In the genomic region with DNA sequence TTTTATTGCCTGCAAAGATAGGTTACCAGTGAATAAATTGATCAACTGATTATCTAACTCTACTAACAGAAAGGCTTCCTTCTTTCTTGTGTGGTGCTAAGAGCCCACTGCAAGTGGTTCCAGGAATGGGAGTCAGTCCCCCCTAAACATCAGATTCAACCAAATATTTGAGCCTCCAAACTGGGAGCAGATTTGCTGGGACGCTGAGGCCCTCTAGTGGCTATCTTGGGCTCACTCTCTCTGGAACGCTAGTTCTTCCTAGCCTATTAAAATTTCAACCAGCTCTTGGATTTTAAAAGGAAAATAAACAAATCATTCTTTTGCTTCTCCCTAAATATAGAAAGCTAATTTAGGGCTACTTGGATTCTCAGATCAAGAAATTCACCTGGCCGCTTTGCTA, we compare ENCODE assay signal across 8 mouse cellular contexts.
DNase-seq lines count a peak whose midpoint lies in the region; ATAC-seq and TF ChIP-seq lines count a peak whose summit lies in the region.
"Had no signal": no experiment of that assay in that cellular context is flagged by ENCODE, and none has a peak within 500 bp of the region (broad histone marks: within the 10 kb centered on the region; RNA-seq: fewer than 3 reads in every experiment).

No protein-coding gene starts in this region.

- no peak overlapping the region for H3K27ac ChIP-seq in midbrain, embryonic 11.5 days (ENCODE audit: low read depth, low read length)
- no peak overlapping the region for H3K27ac ChIP-seq in midbrain, embryonic 13.5 days
- no peak overlapping the region for H3K27ac ChIP-seq in hindbrain, embryonic 16.5 days (ENCODE audit: low read depth, low read length)
- no peak overlapping the region for H3K27ac ChIP-seq in stomach, postnatal 0 days (replicated peaks)

- WGBS in midbrain, embryonic 11.5 days = 24% methylated on average over 3 of the region's 3 CpGs
- WGBS in midbrain, embryonic 13.5 days = 22% methylated on average over 3 of the region's 3 CpGs
- 26% methylated on average over 3 of the region's 3 CpGs for WGBS in hindbrain, embryonic 16.5 days
- WGBS in stomach, postnatal 0 days = 27% methylated on average over 3 of the region's 3 CpGs

- H3K4me2 ChIP-seq in midbrain, embryonic 11.5 days = no peak overlapping the region
- H3K4me2 ChIP-seq in midbrain, embryonic 13.5 days (replicated peaks) = no peak overlapping the region
- no peak overlapping the region for H3K4me2 ChIP-seq in hindbrain, embryonic 16.5 days (ENCODE audit: low read length)
- H3K4me2 ChIP-seq in stomach, postnatal 0 days (replicated peaks; ENCODE audit: low read depth) = no peak overlapping the region

- H3K9ac ChIP-seq in midbrain, embryonic 11.5 days (ENCODE audit: low read length) = no peak overlapping the region
- no peak overlapping the region for H3K9ac ChIP-seq in midbrain, embryonic 13.5 days (replicated peaks)
- no peak overlapping the region for H3K9ac ChIP-seq in hindbrain, embryonic 16.5 days (ENCODE audit: low read depth, low read length)
- H3K9ac ChIP-seq in stomach, postnatal 0 days (ENCODE audit: low read length) = no peak overlapping the region

- peak; percentile 91 for DNase-seq in midbrain, embryonic 11.5 days (ENCODE audit: low spot score, missing footprints)
- peak; percentile 61 for DNase-seq in adrenal gland, postnatal 25 days
- peak; percentile 62 for DNase-seq in embryo, embryonic 11 days
- DNase-seq in lung, adult 18-20 months = peak; percentile 9 to 23
- DNase-seq in stomach, postnatal 0 days (ENCODE audit: low spot score) = peak; percentile 34

- TF ChIP-seq EP300 in stomach, postnatal 0 days (optimal IDR thresholded peaks at IDR 0.05) = no peak

- H3K27me3 ChIP-seq in midbrain, embryonic 11.5 days (ENCODE audit: control insufficient read depth, insufficient read depth, low read length) = no peaks in the 10 kb centered on the region
- H3K27me3 ChIP-seq in midbrain, embryonic 13.5 days = no peaks in the 10 kb centered on the region
- H3K27me3 ChIP-seq in hindbrain, embryonic 16.5 days (replicated peaks; ENCODE audit: control insufficient read depth, insufficient read depth, low read length) = no peaks in the 10 kb centered on the region
- no peaks in the 10 kb centered on the region for H3K27me3 ChIP-seq in stomach, postnatal 0 days (ENCODE audit: control insufficient read depth, insufficient read depth, low read length)

- H3K36me3 ChIP-seq in midbrain, embryonic 11.5 days (ENCODE audit: control insufficient read depth, insufficient read depth, low read length) = no peaks in the 10 kb centered on the region
- no peaks in the 10 kb centered on the region for H3K36me3 ChIP-seq in midbrain, embryonic 13.5 days
- no peaks in the 10 kb centered on the region for H3K36me3 ChIP-seq in hindbrain, embryonic 16.5 days (ENCODE audit: control insufficient read depth, insufficient read depth, low read length)
- H3K36me3 ChIP-seq in stomach, postnatal 0 days (ENCODE audit: control insufficient read depth, insufficient read depth, low read length) = no peaks in the 10 kb centered on the region

- H3K9me3 ChIP-seq in midbrain, embryonic 11.5 days (ENCODE audit: control insufficient read depth, low read length) = no peaks in the 10 kb centered on the region
- no peaks in the 10 kb centered on the region for H3K9me3 ChIP-seq in midbrain, embryonic 13.5 days
- no peaks in the 10 kb centered on the region for H3K9me3 ChIP-seq in hindbrain, embryonic 16.5 days (ENCODE audit: control insufficient read depth, low read length)
- H3K9me3 ChIP-seq in stomach, postnatal 0 days (ENCODE audit: control insufficient read depth, low read length) = no peaks in the 10 kb centered on the region

- no peak overlapping the region for H3K4me3 ChIP-seq in midbrain, embryonic 11.5 days (ENCODE audit: low read depth, low read length)
- no peak overlapping the region for H3K4me3 ChIP-seq in midbrain, embryonic 13.5 days (replicated peaks)
- H3K4me3 ChIP-seq in hindbrain, embryonic 16.5 days (ENCODE audit: low read length) = no peak overlapping the region
- no peak overlapping the region for H3K4me3 ChIP-seq in stomach, postnatal 0 days (ENCODE audit: low read depth, low read length)
- H3K4me3 ChIP-seq: erythroblast, embryonic 14.5 days had no signal

- peak; percentile 83 for TF ChIP-seq CTCF in stomach, postnatal 0 days (IDR thresholded peaks at IDR 0.05; ENCODE audit: low read depth)

- H3K4me1 ChIP-seq in midbrain, embryonic 11.5 days (ENCODE audit: control insufficient read depth, insufficient read depth, low read length) = no peaks in the 10 kb centered on the region
- H3K4me1 ChIP-seq in midbrain, embryonic 13.5 days (replicated peaks) = no peaks in the 10 kb centered on the region
- no peaks in the 10 kb centered on the region for H3K4me1 ChIP-seq in hindbrain, embryonic 16.5 days (ENCODE audit: control insufficient read depth, insufficient read depth, low read depth, low read length)
- H3K4me1 ChIP-seq in stomach, postnatal 0 days (replicated peaks; ENCODE audit: control insufficient read depth, insufficient read depth) = no peaks in the 10 kb centered on the region

- no peak for ATAC-seq in midbrain, embryonic 11.5 days (ENCODE audit: low FRiP score)
- no peak for ATAC-seq in midbrain, embryonic 13.5 days
- peak; percentile 24; the same call in 1 of the 2 replicates for ATAC-seq in hindbrain, embryonic 16.5 days
- ATAC-seq in stomach, postnatal 0 days (ENCODE audit: low FRiP score, low TSS enrichment) = no peak

Comparison
In these comparisons a context has a peak if more than half of its experiments do, and no peak if none do; other contexts are left out.
1. DNase-seq: peak in every context shown above with its lines; median percentile 91 in midbrain, embryonic 11.5 days; 62 in embryo, embryonic 11 days; 61 in adrenal gland, postnatal 25 days; 34 in stomach, postnatal 0 days; 16 in lung, adult 18-20 months.